Mouse (Mus musculus): ENCODE measurements at regions not wholly inside any gene's neighbourhood (a gene's known extent, or its start where the extent isn't known, plus 50 kb on each side); places are given as distances from the start of the nearest gene placed in this dataset.

DNA sequence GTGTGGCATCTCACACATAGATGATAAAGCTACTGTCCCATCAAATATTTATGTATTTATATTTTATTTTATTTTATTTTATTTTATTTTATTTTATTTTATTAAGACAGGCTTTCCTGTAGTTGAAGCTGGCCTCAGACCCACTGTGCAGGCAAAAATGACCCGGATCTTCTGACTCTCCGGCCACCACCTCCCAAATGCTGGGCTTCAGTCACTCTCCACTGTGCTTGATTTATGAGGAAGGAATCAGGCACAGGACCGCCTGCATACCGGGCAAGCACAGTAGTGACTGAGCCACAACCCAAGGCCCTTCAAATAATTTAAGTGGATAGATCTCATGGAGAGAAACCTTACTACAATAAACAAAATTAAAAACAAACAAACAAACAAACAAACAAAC lies 309.6 kb upstream of the Adgrl2 start:
- TF ChIP-seq GATA4 (IDR thresholded peaks at IDR 0.05; ENCODE audit: insufficient replicate concordance, low read length) = no peak

GRCm38 (mm10) chr3:149296419-149296962 lies 306.1 kb upstream of the Adgrl2 start:
- no peak for TF ChIP-seq GATA4 (IDR thresholded peaks at IDR 0.05; ENCODE audit: insufficient replicate concordance, low read length)

DNA sequence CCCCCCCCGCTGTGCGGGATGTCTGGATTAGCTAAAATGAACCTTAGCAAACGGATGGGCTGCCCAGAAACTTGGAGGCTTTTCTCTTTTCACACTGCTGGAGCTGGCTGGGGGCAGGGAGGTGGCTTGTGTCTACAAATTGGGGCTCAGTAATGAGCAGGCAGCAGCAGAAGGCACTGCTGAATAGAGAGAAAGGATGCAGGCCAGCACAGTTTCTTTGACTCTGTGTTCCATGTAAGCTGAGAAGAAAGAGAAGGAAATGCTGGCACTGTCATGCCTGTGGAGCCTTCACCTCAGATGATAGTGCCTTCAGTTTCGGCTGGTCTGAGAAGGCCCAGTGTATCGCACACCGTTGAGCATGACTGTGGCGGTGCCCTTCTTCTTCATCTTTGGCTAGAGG lies 305.6 kb upstream of the Adgrl2 start:
- no peak for TF ChIP-seq GATA4 (IDR thresholded peaks at IDR 0.05; ENCODE audit: insufficient replicate concordance, low read length)

GRCm38 (mm10) chr3:149295257-149295831 lies 305.0 kb upstream of the Adgrl2 start:
- TF ChIP-seq GATA4 (IDR thresholded peaks at IDR 0.05; ENCODE audit: insufficient replicate concordance, low read length) = no peak

- no peak for TF ChIP-seq GATA4 (IDR thresholded peaks at IDR 0.05; ENCODE audit: insufficient replicate concordance, low read length)
These were observed 304.1 kb upstream of the Adgrl2 start for GRCm38 (mm10) chr3:149294445-149294844.

GRCm38 (mm10) chr3:149292459-149292858 lies 302.1 kb upstream of the Adgrl2 start:
- no peak for TF ChIP-seq GATA4 (IDR thresholded peaks at IDR 0.05; ENCODE audit: insufficient replicate concordance, low read length)

DNA sequence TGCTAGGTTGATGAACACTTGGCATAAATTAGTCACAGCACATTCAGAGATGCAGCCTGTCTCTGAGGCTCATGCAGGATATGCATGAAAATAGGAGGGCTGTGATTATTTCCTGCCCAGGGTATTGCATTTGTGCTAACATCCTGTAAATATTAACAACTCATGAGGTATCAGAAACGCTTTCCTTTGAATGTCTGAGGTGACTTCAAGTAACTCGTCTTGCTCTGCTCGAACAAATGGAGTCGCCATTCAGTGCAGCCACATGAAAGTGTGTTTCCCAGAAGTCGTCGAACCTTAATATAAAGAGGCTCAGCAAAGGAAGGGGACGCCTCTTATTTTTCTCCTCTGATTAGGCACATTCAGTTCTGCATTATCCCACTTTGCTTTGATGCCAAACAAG lies 301.1 kb upstream of the Adgrl2 start:
- no peak for TF ChIP-seq GATA4 (IDR thresholded peaks at IDR 0.05; ENCODE audit: insufficient replicate concordance, low read length)

GRCm38 (mm10) chr3:149290228-149290627 lies 299.9 kb upstream of the Adgrl2 start:
- TF ChIP-seq GATA4 (IDR thresholded peaks at IDR 0.05; ENCODE audit: insufficient replicate concordance, low read length) = no peak

GRCm38 (mm10) chr3:149287080-149287479 lies 296.7 kb upstream of the Adgrl2 start:
- no peak for TF ChIP-seq GATA4 (IDR thresholded peaks at IDR 0.05; ENCODE audit: insufficient replicate concordance, low read length)

- no peak for TF ChIP-seq GATA4 (IDR thresholded peaks at IDR 0.05; ENCODE audit: insufficient replicate concordance, low read length)
These were observed 294.6 kb upstream of the Adgrl2 start for GRCm38 (mm10) chr3:149284976-149285375.

DNA sequence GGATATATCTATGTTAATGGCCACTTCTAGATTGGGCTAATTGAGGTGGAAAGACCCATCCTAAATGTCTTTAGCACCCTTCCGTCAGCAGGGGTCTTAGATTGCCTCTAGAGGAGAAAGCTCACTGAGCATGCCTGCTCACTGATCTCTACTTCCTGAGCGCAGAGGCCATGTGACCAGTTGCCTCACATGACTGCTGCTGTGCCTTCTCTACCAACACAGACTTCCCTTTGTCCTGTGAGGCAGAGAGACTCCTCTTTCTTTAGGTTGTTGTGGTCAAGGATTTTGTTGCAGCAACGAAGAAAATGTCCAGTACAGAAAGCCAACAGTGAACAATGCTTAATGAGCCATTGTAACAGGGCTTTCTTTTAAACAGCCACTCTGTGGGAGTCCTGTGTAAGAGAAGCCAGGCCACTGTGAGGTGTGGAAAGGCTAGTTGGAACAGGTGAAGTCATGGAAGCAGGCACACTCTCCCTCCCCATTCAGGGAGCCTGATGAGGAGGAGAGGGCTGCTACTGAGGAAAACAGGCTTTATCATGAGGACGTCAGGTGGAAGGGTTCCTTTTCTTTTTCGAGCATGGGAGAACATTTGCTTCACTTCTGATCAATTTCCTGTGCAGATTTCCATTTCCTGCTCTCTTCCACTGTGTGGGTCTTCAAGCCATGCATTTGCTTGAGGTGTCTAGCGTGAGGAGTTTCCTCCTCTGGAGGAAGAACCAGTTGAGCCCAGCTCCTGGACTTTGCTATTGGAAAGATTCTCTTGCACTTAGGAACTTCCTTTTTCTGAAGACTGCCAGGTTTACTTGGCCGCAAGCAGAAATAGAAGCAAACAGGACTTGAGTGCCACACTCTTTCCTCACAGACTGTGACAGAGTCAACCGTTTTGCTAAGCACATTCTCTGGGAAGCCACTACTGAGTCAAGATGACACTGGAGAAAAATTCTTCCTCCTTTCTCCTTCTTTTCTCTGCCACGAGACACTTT lies 290.7 kb upstream of the Adgrl2 start:
- no peak for TF ChIP-seq GATA4 (IDR thresholded peaks at IDR 0.05; ENCODE audit: insufficient replicate concordance, low read length)

DNA sequence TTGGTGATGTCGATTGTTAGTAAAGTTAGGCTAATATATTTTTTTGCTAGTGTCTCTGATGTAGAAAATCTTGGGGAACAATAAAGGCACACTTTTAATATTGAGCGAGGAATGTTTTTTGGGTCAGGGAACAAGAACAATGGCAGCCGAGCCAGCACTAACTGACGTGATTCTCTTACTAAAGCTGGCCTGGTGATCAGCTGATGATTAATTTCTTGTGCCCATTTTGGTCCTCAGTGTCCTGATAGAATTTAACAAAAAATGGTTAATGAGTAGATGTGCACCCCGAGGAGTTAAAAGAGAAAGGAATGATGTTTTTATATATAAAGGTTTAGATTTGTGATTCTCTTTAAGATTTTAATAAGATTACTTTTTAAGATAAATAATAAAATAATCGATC lies 289.0 kb upstream of the Adgrl2 start:
- TF ChIP-seq GATA4 (IDR thresholded peaks at IDR 0.05; ENCODE audit: insufficient replicate concordance, low read length) = no peak

- TF ChIP-seq GATA4 (IDR thresholded peaks at IDR 0.05; ENCODE audit: insufficient replicate concordance, low read length) = no peak
These were observed 287.5 kb upstream of the Adgrl2 start for GRCm38 (mm10) chr3:149277812-149278211.

DNA sequence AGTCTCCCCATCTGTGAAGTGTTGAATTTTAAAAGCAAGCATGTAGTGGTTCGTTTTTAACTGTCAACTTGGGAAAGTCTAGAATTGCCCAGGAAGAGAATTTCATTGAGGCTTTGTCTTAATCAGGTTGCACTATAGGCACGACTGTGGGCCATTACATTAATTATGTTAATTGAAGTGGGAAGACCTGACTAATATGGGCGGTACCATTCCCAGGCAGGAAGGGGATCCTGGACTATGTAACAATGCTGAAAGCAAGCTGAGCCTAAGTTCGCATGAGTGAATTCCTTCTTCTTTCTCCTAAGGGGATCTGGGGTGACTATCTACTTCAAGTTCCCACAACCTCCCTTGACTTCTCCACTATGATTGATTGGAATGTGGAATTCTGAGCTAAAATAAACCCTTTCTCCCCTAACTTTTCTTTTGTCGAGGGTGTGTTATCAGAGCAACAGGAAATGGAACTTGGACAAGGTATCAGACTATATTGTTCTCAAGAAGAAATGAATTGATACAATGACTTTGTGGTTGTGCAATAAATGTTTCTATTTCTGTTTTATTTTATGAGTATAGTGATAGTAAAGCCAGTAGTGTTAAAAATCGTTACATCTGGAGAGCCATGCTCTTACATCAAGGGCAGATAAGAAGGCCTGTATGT lies 285.2 kb upstream of the Adgrl2 start:
- TF ChIP-seq GATA4 (IDR thresholded peaks at IDR 0.05; ENCODE audit: insufficient replicate concordance, low read length) = peak; percentile 89; the same call in 1 of the 2 replicates

- TF ChIP-seq GATA4 (IDR thresholded peaks at IDR 0.05; ENCODE audit: insufficient replicate concordance, low read length) = no peak
These were observed 284.6 kb upstream of the Adgrl2 start for GRCm38 (mm10) chr3:149274987-149275386.
